Mouse (Mus musculus) layer of hippocampus, adult 11-12 months (tissue): ENCODE measurements around the gene Gm45623.

Experiments used
- DNase-seq: peaks from one replicate; pipeline ENCODE4 v3.0.0; 2022; ENCODE audit warnings: low spot score

Gene Gm45623

GRCm38 (mm10) chr13:56752474-56753191 lies 994 bp downstream of the Gm45623 start:
- DNase-seq = no peak

DNA sequence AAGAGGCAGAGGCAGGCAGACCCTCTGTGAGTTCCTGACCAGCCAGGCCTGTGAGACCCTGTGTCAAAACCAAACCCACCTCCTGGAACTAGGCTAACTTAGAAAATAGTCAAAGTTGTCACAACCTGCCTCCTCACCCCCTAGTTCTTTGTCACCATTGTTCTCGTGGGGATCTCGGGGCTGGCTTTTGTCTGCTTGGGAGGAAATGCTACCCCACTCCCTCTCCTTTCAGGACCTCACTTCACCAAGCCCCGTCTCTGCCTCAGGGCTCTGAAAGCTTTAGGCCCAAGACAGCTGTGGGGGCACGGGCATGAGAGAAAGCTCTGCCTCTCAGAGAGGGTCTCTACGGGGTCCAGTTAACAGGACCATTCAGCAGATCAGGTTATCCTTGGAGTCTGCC lies 1.9 kb downstream of the Gm45623 start:
- no peak for DNase-seq

DNA sequence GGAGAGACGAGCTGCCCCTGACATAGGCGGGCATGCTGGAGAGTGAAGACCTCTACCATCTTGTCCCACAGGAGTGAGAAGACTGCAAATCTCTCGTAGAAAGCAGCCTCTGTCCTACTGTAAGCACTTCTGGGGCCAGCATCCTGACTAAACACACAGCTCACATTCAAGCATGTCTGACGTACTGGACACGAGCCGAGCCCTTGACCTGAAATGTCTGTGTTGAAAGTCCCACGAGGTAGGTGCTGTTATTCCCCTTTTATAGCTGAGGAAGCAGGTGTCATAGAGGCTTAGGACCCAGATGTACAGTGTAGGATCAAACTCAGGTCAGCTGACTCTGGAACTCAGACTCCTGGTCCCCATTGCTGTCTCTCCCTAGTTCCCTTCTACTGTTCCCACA lies 4.2 kb downstream of the Gm45623 start:
- no peak for DNase-seq

GRCm38 (mm10) chr13:56747554-56747953 lies 6.1 kb downstream of the Gm45623 start:
- DNase-seq = no peak

DNA sequence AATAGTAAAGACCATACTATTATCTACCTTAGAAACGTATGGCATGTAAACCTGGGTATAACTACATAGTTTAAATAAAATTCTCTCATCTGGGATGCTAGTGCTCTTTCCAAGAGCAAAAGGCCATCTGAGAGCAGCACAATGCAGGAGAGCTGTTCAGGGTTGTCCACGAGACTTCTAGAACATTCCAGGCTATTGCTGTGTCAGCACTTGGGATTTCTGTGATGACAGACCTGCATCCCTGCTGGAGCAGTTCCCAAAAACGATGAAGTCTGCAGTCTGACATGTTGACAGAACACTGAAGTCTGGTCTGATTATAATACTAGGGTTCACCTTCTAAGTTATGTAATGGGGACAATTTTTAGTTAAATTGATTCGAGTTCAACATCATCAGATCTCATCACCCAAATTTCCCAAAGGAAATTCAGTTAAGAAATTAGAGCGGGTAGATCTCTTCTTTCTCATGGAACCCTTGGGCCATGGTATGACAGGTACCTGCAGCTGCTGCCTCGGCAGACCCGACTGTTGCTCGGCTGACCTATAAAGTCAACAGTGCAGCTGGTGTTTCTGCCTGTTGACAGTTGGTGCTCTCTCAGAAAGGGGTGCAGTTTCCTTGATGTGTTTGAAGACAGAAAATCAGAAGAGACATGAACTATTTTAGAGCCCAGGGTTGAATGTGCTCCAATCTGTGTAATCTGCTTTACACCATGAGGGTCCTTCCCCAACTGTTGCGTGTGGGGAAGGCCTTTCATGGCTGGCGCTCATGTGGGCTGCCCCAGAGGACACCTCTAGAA lies 6.7 kb downstream of the Gm45623 start:
- no peak for DNase-seq

DNA sequence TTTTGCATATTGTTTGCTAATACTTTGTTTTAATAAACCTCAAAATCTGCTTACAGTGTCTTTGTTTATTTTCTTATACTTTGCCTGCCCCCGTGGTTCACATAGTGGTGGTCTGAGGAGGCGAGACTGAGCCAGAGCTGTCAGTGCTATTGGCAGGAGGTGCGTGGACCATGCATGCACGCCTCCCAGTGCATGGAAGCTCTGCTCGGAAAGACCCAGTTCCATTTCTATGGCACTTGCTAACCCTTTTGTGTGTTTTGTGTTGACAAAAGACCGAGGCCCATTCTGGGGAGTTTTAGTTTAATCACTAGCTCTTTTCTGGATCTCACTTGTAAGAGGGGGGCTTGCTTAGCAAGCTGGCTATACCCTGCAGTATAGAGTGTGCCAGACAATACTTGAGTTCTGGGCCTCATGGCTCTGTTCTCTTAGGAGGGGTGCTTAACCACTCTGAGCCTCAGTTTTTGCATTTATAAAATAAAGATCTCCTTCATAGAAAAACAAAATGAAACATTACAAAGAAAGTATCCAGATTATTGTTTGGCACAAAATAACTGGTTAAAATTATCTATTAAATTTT lies 11.2 kb downstream of the Gm45623 start:
- DNase-seq = no peak

DNA sequence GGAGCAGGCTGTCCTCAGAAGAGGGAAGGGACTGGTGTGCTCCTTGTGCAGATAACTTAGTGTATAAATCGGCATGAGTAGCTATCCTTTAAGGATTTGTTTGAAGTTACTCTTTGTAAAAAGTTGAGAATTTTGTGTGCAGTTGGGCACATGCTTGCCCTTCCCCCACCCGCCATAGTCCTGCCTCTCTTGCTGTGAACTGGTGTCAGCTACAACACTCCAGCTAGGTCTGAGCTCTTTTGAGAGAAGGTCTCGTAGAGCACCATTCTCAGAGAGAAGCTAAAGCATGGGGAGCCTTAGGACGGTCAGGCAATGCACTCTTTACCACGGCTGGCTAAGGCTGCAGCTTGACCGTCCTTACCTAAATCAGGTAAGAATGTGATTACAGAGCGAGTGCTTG lies 11.9 kb downstream of the Gm45623 start:
- DNase-seq = no peak

DNA sequence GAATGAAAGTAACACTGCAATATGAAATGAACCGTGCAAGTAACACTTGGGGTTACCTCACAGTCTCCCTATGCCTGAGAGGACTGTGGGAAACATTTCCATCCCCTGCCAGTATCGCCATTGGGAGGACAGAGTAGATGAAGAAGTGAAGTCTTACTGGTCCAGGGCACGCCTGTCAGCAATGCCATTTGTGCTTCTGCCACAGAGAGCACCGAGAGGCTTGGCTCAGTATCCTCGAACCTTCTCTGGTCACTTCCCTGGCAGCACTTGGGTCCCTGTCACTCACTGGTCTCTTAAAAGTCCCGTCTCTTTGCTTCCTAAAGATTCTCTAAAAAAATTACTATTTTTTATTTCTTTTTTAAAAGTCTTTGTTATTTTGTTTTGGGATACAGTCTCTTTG lies 13.1 kb downstream of the Gm45623 start:
- DNase-seq = no peak

GRCm38 (mm10) chr13:56739556-56739955 lies 14.1 kb downstream of the Gm45623 start:
- no peak for DNase-seq

- peak; percentile 54 for DNase-seq
Observed at GRCm38 (mm10) chr13:56735212-56735875, 18.3 kb downstream of the Gm45623 start.

DNA sequence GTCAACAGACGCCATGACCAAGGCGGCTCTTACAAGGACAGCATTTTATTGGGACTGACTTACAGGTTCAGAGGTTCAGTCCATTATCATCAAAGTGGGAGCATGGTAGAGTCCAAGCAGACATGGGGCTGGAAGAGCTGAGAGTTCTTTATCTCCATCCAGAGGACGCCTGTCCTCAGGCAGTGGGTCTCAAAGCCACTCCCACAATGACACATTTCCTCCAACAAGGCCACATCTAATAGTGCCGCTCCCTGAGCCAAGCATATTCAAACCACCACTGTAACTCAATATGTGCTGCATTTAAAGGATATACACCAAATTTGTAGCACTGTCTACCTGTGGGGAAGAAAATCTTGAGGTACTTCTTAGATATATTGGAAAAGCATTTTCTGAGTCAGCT lies 19.0 kb downstream of the Gm45623 start:
- DNase-seq = no peak

DNA sequence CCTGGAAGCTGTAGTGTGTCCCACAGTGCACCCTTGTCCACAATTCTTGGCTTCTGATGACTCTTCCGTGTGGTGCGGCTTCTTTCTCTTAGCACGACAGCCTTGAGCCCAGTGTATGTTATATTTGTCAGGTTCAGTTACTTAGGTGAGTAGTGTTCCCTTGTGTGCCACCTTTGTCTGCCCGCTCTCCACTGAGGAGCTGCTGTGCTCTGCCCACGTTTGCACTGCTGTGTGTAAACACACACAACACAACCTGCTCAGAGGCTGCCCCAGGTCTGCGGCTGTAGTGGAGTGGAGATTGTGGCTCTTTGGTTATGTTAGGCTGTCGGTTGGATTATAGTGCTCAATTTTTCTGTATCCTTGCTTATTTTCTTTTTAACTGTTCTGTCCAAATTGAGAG lies 24.6 kb downstream of the Gm45623 start:
- DNase-seq = no peak

DNA sequence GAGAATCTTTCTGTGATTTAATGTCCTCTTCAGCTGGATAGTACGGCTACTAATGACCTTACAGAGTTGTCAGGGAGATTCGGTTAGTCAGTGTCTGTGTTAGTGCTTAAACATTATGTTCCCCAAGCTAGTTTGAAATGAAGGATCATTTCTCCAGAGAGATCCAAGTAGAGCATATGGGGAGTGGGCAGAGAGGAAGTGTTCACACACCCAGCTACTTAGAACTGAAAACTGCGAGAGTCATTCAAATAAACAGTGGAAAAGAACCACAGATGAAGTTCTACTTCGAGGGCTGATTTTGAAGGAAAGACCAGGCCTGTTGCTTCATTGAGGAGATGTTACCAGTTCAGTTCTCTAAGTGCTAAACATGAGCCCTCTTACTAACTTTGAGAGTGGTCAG lies 27.1 kb downstream of the Gm45623 start:
- peak; percentile 17 for DNase-seq

GRCm38 (mm10) chr13:56712221-56712620 lies 41.4 kb downstream of the Gm45623 start:
- no peak for DNase-seq

DNA sequence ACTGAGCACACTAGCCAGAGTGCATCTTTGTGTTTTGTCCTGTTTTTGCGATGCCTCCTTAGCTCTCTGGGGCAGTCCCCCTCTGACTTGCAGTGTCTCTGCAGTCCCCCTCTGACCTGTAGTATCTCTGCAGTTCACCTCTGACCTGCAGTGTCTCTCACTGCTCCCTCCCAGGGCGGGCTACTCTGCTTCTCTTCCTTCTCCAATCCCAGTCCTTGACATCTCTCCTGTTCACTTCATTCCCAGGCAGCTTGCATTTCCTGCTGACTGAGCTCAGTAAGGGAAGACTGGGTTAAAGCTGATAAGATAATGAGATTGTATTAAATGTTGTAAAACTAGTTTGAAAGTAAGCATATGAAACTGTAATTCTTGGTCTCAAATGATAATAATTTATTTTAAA lies 43.0 kb downstream of the Gm45623 start:
- no peak for DNase-seq

GRCm38 (mm10) chr13:56707606-56708005 lies 46.0 kb downstream of the Gm45623 start:
- DNase-seq = no peak

GRCm38 (mm10) chr13:56707111-56707510 lies 46.5 kb downstream of the Gm45623 start:
- no peak for DNase-seq

- DNase-seq = no peak
Observed at GRCm38 (mm10) chr13:56704596-56704995, 49.0 kb downstream of the Gm45623 start.

DNA sequence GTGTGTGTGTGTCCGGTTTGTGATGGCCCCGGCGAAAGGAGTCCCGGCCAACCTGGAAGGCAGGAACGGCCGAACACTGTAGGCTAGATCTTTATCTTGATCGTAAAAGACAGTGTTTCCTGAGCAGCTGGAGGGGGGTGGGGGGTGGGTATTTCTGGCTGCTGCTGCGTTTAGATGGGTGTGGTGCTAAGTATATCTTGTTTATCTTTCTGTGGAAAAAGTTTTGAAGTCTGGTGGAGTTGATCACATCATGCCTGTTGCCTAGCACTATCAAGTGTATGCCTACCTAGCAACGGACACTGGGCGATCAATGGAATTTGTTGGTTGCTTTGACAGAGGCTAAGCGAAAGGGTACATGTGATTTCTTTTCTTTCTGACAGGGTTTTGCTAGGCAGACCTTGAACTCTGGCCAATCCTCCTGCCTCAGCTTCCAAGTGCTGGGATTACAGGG lies 49.7 kb downstream of the Gm45623 start:
- peak; percentile 21 for DNase-seq

DNA sequence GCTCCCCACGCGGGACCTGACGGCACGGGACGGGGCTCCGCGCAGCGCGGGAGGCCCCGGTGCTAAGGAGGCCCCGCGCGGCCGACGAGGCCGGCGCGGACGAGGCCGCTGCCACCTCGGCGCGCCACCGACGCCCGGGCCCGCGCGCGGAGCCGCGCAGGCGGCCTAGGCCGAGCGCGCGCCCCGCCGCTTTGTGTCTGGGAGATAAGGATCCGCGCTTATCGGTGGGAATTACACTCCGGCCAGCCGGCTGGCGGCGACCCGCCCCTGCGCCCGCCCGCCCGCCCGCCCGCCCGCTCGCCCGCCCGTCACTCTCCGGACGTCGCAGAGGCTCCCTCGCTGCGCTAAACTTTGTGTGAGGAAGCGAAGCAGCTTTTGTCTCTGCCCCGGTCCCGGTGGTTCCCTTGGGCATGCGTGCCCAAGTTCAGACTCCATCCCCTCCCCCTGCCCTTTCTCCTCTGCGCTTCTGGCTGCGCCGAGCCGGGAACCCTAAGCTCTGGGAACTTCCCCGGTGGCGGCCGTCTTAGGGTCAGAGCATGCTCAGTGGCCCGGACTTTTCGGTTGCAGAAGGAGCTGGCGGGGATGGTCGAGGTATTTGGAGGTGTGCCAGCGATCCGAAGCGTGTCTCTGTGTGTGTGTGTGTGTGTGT lies 50.3 kb downstream of the Gm45623 start:
- peak; percentile 55 for DNase-seq

- peak; percentile 87 for DNase-seq
Observed at GRCm38 (mm10) chr13:56702469-56703221, 51.0 kb downstream of the Gm45623 start, which contains the start of gene Smad5. Smad5 (plus strand) TSS chr13:56703010.
